Mouse (Mus musculus) cerebellum, adult 8-10 months (tissue): ENCODE measurements around the gene Olfr979.
"Not testable (repeated sequence)": the region's sequence is repeated elsewhere in the genome, so short reads cannot be mapped to it uniquely, and the experiment has no call there.

Experiments
- DNase-seq: peaks from one replicate; pipeline ENCODE4 v3.0.0; 2022

The Olfr979 gene

DNA sequence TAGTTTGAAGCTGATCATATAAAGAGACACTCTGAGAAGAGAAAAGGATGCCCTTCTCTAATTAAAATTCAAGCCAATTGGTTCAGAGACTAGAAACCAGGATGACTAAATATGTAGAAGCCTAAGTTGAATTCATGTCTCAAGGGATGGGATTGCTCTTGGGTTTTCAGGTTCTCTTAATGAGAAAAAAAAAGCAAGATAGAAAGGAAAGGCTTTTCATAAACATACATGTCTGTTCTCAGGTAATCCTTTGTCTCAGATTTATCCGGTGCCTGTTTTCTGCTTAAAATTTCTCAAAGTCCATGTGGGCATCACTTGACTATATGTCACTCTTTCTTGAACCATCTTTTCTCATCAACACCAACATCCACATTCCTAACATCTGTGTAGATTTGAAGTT lies at the start of gene Olfr979:
Gene Olfr979, minus strand, starts transcription at position 101 of the 400 bp plus-strand sequence.
- no peak for DNase-seq

DNA sequence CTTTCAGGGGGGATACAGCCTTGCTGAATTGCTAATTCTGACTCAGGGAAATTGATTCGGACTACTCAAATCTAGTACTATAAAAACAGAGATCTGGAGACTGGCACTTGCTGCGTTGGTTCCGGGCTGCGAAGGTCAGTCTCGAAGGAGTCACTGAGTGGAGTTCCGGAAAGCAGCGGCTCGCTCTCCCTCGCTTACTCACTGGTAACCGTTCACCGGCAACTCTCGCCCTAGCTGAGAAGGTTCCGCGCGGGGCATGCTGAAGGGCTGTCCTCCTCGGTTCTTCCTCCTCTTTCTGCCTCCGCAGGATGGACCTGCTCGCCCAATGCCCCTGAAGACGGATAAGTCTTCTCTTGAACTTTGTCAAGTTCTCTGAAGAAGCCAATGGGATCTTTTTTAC lies 46.9 kb upstream of the Olfr979 start:
- no peak for DNase-seq

GRCm38 (mm10) chr9:40021164-40021563 lies 17.9 kb upstream of the Olfr979 start, which contains the start of gene Olfr981:
Olfr981 (plus strand) TSS chr9:40021464.
- DNase-seq: no peak

- DNase-seq: no peak
Observed at GRCm38 (mm10) chr9:40009482-40009881, 6.2 kb upstream of the Olfr979 start, which contains the start of gene Olfr980. Olfr980 (minus strand) TSS chr9:40009582.

GRCm38 (mm10) chr9:39991813-39992212 lies 11.5 kb downstream of the Olfr979 start, which contains the start of gene Olfr978:
Olfr978 (plus strand) TSS chr9:39992113.
- no peak for DNase-seq

DNA sequence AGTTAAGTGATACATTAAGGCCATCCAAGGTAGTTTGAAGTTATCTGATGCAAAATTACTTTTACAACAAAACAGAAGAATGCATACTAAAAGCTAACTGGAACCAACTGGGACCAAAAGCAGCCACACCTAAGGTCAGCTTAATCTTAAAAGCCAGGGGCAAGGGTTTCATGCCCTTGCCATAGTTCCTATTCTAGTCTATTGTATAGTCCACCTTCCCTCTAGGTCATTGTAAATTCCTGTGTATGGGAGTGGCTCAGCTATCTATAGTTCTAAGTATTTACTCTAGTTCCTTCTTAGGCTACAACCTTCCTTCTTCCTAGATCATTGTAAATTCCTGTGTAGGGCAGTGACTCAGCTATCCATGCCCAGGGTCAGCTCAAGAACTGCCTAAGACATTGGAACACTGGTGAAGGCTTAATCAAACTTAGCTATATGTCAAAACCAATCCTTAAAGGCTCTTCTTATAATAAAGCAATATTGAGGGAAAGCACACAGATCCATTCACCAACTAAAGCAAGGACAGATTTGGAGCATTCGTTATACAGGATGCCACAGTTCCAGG lies 26.6 kb downstream of the Olfr979 start:
- not testable (repeated sequence) for DNase-seq

GRCm38 (mm10) chr9:39961033-39961432 lies 42.2 kb downstream of the Olfr979 start, which contains the start of gene Olfr976:
Olfr976 (minus strand) TSS chr9:39961133.
- DNase-seq: not testable (repeated sequence)

- DNase-seq: no peak
Observed at GRCm38 (mm10) chr9:39951946-39952345, 51.3 kb downstream of the Olfr979 start, which contains the start of gene Olfr975. Olfr975 (minus strand) TSS chr9:39952046.
